Mouse (Mus musculus) inflammation-experienced regulatory T-cells, adult 16 weeks (primary cell): ENCODE data around the gene Arfgef3. TPM values are rescaled to one million over a fixed set of nuclear protein-coding genes. Genes with fewer than 3 reads are reported as not detected.

ENCODE experiments used
- polyA plus RNA-seq: library from polyadenylated mRNA; unstranded; fragments of 100-300 nt; shearing (Covaris generic); gene quantifications from one replicate; pipeline ENCODE4 v1.2.1, GENCODE M21; 2017

The Arfgef3 gene
- polyA plus RNA-seq = 0.85 TPM

GRCm38 (mm10) chr10:18743286-18744142 is at the start of gene Arfgef3:
Arfgef3 (minus strand) TSS chr10:18743949.

DNA sequence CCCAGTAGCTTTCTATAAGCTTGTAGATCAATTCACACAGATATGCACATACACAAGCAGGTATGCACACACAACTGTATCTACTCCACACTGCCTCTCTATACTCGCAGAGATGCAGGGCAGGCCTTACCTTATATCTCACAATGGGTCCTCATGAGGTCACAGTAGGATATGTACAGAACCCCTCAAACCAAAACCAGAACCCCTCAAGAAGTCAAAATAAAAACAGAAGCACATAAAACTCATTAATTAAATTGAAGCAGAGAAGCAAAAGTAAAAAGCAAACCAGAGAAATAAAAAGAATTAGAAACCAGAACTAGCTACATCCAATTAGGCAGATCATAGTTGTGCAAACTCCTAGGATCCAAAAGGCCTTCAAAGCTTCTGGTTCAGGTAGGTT is 42.9 kb upstream of the Arfgef3 start, which contains the start of gene Gm4922:
Gene Gm4922, minus strand, starts transcription at position 101 of the 400 bp plus-strand sequence.

DNA sequence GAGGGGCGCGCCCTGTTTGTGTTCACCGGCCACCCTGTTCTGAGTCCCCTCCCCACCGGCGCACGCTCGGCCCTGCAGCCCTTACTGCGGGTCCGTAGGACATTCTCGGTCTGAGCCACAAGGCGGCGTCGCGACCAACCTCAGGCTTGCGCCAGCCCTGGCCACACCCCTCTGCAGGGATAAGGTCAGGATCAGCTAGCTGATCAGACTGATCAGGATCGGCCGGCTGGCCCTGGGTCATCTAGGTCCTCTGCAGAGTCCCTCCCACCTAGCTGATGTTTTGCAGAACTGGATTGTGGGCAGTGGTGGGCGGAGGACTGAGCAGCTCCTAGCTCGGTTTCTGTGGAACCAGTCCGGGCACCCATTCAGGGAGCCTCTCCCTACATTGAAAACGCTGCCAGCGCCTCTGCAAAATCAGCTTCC is 197.9 kb downstream of the Arfgef3 start, which contains the start of gene Hebp2:
Gene Hebp2, minus strand, starts transcription at position 264 of the 423 bp plus-strand sequence.

Other genes with a start within 250 kb of the Arfgef3 start
- gene Hebp2, start 197.9 kb downstream of the Arfgef3 start, polyA plus RNA-seq = not detected
- not detected for gene Gm4922, start 42.8 kb upstream of the Arfgef3 start, polyA plus RNA-seq
- gene Perp, start 101.1 kb upstream of the Arfgef3 start, polyA plus RNA-seq = 0.24 TPM